Mouse (Mus musculus) spleen, postnatal 10 days (tissue): ENCODE results near the gene Vamp1.
A peak's percentile ranks its signal among the peaks of the same experiment; 100 is the strongest.
"Not testable (repeated sequence)": the region's sequence is repeated elsewhere in the genome, so short reads cannot be mapped to it uniquely, and the experiment has no call there.

Source experiments
- DNase-seq, 2 experiments: peaks; one replicate each; pipeline ENCODE4 v3.0.0; 2021 to 2022; ENCODE audit warnings: low spot score in 2 of 2

The Vamp1 gene

GRCm38 (mm10) chr6:125244551-125244950, 29.2 kb downstream of the Vamp1 start:
- DNase-seq: no peak

- no peak for DNase-seq
Measured at GRCm38 (mm10) chr6:125252285-125252684, 36.9 kb downstream of the Vamp1 start.

- no peak for DNase-seq
Measured at GRCm38 (mm10) chr6:125252711-125253110, 37.4 kb downstream of the Vamp1 start.

DNA sequence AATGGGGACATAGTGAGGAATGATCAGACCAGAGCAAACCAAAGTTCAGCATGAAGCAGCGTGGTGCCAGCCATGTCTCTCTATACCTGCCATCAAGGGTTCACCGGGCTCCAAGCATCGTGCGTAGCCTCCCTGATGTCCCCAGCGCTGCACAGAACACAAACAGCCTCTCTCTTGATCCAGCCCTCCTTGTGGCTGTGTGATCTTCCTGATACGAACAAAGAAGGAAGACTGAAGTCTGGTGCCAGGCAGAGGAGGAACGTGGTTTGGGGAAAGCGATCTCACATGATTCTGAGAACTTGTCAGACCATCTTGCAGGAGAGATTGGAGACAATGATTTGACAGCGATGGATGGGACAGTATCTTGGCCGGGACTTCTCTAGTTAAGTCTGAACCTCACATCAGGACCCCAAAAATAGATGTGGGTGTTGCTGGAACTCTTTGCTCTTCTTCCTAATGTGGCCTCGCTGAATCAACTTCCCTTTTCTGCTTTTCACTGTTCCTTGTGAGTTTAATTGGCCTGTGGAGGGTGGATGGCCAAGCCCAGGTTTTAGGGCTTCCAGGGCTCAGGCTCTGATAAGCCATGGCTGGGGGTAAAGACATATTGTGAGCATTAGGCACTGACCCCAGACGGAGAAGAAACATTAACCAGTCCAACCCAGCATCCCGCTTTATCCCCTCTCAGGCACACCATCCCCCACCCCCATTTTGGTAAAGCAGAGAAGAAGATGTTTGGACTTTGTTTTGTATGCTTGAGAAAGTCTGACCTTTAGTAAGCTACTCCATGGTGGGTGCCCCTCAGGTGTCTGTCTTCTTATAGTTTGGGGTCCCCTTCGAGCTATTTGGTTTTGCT, 38.7 kb downstream of the Vamp1 start:
- peak in 1 of 2 experiments; percentile 10 for DNase-seq

- peak in 1 of 2 experiments; percentile 10 for DNase-seq
Measured at GRCm38 (mm10) chr6:125255516-125256044, 40.2 kb downstream of the Vamp1 start.

DNA sequence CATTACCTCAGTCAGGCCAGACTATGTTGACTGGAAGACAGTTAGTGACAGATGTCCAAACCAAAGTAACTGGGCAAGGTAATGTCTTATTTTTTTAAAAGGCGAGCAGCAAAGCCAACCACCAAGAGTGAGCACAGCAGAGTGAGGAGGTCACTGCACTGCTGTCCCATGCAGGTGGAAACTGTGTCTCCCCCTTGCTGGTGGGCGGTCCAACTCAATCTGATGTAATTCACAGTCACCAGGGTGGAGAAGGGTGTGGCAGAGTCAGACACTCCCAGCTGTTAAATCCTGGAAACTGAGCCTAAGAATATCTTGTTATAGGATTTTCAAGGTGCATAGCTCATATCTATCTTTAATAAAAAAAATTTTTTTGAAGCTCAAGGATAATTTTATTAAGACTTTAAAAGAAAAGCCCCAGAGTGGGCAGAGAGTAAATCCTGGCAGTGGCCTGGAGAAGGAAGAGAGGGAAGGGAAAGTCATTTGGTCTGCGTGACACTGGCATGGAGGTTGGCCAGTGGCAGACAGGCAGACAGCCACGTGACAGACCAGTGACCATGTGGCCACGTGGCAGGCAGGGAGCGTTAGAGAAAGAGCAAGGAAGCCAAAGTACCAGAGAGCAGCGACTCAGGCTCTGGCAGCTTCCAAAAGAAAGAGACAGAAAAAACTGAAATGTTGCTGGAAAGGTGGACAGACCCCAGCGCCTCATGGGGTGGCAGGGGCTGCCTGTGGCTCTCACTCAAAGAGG, 41.0 kb downstream of the Vamp1 start:
- peak in 1 of 2 experiments; percentile 9 for DNase-seq

DNA sequence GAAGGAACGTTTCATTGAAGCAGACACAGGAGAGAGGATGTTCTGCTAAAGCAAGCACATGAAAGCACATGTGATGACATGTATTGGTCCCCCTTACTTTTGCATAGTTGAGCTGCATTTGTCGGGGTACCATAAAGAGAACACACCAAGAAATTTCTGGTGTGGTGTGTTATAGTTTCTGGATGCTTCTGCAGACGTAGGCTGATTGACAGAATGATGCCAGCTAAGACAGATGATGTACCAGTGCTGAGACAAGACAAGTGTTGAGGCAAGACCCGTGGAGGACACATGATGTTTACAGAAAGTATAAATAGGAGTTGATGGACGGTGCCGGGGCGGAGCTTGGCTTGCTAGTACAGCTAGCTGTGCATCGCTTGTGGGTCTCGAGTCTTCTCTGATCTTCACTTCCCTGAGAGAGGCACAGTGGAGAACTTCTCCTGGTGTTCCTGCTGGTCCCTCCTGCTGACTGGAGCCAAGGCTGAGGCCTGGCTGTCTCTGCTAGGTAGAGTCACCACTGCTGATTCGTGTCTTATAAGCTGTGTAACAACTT, 44.7 kb downstream of the Vamp1 start:
- DNase-seq: no peak

- no peak for DNase-seq
Measured at GRCm38 (mm10) chr6:125264219-125264618, 48.9 kb downstream of the Vamp1 start.

DNA sequence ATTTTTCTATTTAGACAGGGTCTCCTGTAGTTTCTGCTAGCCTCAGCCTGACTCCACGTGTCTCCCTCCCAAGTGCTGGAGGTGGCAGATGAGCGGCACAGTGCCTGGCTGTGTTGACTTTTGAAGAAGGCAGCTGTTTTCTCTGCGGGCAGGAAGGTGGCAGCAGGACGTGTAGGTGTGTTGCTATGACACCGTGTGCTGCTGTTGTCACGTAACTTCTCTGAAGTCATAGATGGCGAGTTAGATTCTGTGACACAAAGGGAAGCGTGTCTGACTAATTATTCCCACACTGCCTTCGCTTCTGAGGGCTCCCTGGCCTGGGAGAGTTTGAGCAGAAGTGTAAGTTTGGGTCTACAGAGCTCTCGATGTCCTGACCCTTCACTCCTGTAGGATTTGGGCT, 49.9 kb downstream of the Vamp1 start:
- DNase-seq: peak in 1 of 2 experiments; percentile 35

- no peak for DNase-seq
Measured at GRCm38 (mm10) chr6:125266091-125266490, 50.7 kb downstream of the Vamp1 start.

- not testable (repeated sequence) for DNase-seq
Measured at GRCm38 (mm10) chr6:125266600-125266999, 51.2 kb downstream of the Vamp1 start.

DNA sequence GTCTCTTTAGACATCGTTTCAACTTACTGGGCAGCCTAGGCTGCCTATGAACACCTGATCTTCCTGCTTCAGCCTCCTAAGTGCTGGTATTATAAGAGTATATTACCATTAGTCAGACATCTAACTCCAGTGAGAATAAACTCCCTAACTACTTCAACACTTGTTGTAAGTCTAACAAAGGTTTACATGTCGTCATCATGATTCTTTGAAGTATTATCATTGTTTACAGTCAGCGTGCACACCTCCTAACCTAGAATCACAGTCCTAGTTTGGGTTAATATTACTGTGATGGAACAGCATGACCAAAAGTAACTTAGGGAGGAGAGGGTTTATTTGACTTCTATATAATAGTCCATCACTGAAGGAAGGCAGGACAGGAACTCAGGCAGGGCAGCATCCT, 52.1 kb downstream of the Vamp1 start:
- DNase-seq: no peak

GRCm38 (mm10) chr6:125268799-125269198, 53.4 kb downstream of the Vamp1 start:
- DNase-seq: no peak

DNA sequence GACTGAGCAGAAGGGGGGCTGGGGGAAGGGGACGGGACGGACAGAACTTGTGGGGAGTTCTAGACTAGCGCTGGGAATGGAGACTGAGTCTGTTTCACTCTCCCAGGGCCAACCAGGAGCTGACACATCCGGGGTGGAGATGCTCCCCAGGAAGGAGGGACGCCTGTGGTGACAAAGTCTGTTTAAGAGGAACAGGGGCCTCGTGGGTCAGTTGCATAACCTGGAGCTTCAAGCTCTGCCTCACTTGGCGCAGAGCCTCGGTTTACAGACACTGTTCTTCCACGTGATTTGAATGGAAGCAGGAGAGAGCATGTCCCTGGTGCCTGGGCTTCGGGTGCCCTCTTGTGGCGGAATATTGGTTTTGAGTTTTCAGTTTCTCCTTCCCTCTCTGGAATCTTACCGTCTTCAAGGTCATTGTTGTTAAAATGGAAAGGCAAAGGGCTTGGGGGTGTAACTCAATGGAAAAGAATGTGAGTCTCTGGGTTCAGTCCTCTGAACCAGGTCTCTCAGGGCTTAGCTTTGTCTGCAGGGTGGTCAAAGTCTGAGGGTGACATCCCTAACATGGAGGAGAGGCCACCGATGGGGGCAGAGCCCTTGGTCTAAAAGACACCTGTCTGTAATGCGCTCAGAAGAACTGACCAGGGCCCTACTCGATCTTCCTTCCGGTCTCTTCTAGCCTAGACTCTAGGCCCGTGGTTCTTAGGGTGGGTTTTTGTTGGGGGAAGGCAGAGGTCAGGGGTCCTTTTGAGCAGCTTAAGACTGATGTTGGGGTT, 56.3 kb downstream of the Vamp1 start:
- DNase-seq: peak; percentile 65 to 88

GRCm38 (mm10) chr6:125272228-125272785, 57.0 kb downstream of the Vamp1 start:
- DNase-seq: peak in 1 of 2 experiments; percentile 32

- DNase-seq: peak in 1 of 2 experiments; percentile 50
Measured at GRCm38 (mm10) chr6:125274841-125275563, 59.7 kb downstream of the Vamp1 start.

DNA sequence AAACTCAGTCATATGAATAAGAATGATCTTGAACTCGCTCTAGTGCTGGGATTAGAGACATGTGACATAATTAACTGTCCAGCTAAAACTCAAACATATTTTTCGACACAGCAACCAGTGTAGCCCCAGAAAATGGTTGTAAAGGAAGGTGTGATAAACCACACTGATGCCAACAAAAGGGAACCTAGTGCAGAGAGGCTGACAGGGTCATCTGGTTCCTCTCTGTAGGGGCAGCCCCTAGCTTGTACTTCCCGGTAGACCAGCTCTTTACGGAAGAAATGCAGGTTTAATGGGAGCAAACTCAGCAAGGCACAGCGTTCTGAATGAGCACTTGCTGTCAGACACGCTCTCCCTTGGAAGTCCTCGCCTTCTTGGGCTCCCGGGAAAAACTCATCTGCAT, 64.4 kb downstream of the Vamp1 start:
- no peak for DNase-seq

- DNase-seq: not testable (repeated sequence)
Measured at GRCm38 (mm10) chr6:125282721-125283120, 67.4 kb downstream of the Vamp1 start.

- DNase-seq: no peak
Measured at GRCm38 (mm10) chr6:125284250-125284649, 68.9 kb downstream of the Vamp1 start.

- no peak for DNase-seq
Measured at GRCm38 (mm10) chr6:125284751-125285150, 69.4 kb downstream of the Vamp1 start.
